Comparison of ENCODE assay signal across 18 mouse cellular contexts in the genomic region with DNA sequence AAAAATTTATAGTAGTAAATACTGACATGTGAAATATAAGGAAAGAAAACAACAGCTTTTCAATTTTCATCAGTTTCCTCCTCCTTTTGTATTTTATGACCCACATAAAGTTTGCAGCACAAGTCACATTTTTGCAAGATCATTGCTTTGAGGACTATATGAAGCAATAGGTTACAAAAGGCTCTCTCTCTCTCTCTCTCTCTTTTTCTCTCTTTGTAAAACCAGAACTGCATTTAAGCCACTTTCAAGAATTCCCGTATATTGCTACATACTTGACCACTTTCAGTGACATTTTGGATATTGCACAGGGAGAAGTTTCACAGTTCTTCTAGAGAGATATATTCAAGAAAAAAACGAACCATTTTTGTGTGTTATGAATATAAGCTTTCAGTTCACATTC.
DNase-seq lines count a peak whose midpoint lies in the region; ATAC-seq and TF ChIP-seq lines count a peak whose summit lies in the region.
"Had no signal": no experiment of that assay in that cellular context is flagged by ENCODE, and none has a peak within 500 bp of the region (broad histone marks: within the 10 kb centered on the region; RNA-seq: fewer than 3 reads in every experiment).

No protein-coding gene starts in this region.

- no peaks in the 10 kb centered on the region for H3K4me1 ChIP-seq in lung, postnatal 0 days (ENCODE audit: insufficient read depth, low read depth, low read length)
- H3K4me1 ChIP-seq: forebrain, embryonic 13.5 days; hindbrain, embryonic 12.5 days; hindbrain, embryonic 15.5 days had no signal

- H3K4me2 ChIP-seq in lung, postnatal 0 days (replicated peaks; ENCODE audit: low read depth, low read length) = no peak overlapping the region
- H3K4me2 ChIP-seq: forebrain, embryonic 13.5 days; heart, embryonic 11.5 days; hindbrain, embryonic 12.5 days; hindbrain, embryonic 15.5 days had no signal

- TF ChIP-seq CTCF in lung, postnatal 0 days (IDR thresholded peaks at IDR 0.05) = no peak

- no peaks in the 10 kb centered on the region for H3K9me3 ChIP-seq in lung, postnatal 0 days (ENCODE audit: low read length)
- H3K9me3 ChIP-seq: forebrain, embryonic 10.5 days; forebrain, embryonic 13.5 days; hindbrain, embryonic 12.5 days; hindbrain, embryonic 15.5 days had no signal

- no peaks in the 10 kb centered on the region for H3K36me3 ChIP-seq in lung, postnatal 0 days (ENCODE audit: insufficient read depth, low read length)
- H3K36me3 ChIP-seq: forebrain, embryonic 10.5 days; hindbrain, embryonic 12.5 days; hindbrain, embryonic 15.5 days had no signal

- no peak overlapping the region for H3K27ac ChIP-seq in lung, postnatal 0 days (ENCODE audit: low read length)
- H3K27ac ChIP-seq: forebrain, embryonic 10.5 days; forebrain, embryonic 13.5 days; hindbrain, embryonic 12.5 days; hindbrain, embryonic 15.5 days had no signal

- no peak overlapping the region for H3K4me3 ChIP-seq in lung, postnatal 0 days (ENCODE audit: low read depth, low read length)
- H3K4me3 ChIP-seq: forebrain, embryonic 10.5 days; forebrain, embryonic 13.5 days; hindbrain, embryonic 12.5 days; hindbrain, embryonic 15.5 days had no signal

- no peaks in the 10 kb centered on the region for H3K27me3 ChIP-seq in lung, postnatal 0 days (replicated peaks; ENCODE audit: insufficient read depth, low read length)
- H3K27me3 ChIP-seq: forebrain, embryonic 13.5 days; hindbrain, embryonic 12.5 days; hindbrain, embryonic 15.5 days had no signal

- peak; percentile 21 for DNase-seq in lung, postnatal 0 days (ENCODE audit: low spot score)
- DNase-seq in lung, postnatal 10 days = no peak
- DNase-seq in NIH3T3 (ENCODE audit: low read depth) = peak; percentile 16
- no peak for DNase-seq in kidney, adult 11 months
- DNase-seq in layer of hippocampus, postnatal 10 days (ENCODE audit: low spot score in 2 of 2) = no peak
- DNase-seq: adrenal gland, postnatal 14 days; cerebellum, adult 11 months; cerebellum, adult 2 months; cerebellum, postnatal 10 days; cerebellum, postnatal 36 days; gastrocnemius, postnatal 10 days had no signal

- no peak for ATAC-seq in lung, postnatal 0 days
- peak; percentile 89 for ATAC-seq in megakaryocyte progenitor cell, adult 5-6 weeks (replicated peaks; ENCODE audit: poor library complexity)
- ATAC-seq: forebrain, embryonic 13.5 days; forebrain, embryonic 16.5 days had no signal

- WGBS in lung, postnatal 0 days = 64% methylated on average over 2 of the region's 2 CpGs

- H3K9ac ChIP-seq in lung, postnatal 0 days (replicated peaks; ENCODE audit: low read depth) = no peak overlapping the region
- H3K9ac ChIP-seq: forebrain, embryonic 13.5 days; hindbrain, embryonic 12.5 days; hindbrain, embryonic 15.5 days had no signal

- no peak for TF ChIP-seq EP300 in lung, postnatal 0 days (IDR thresholded peaks at IDR 0.05)

Comparison
In these comparisons a context has a peak if more than half of its experiments do, and no peak if none do; other contexts are left out.
1. DNase-seq: peak in lung, postnatal 0 days (single experiment) and NIH3T3 (single experiment); none in lung, postnatal 10 days (single experiment), kidney, adult 11 months (single experiment) and layer of hippocampus, postnatal 10 days (0 of 2).